Mouse (Mus musculus) gastrocnemius, adult 18-20 months (tissue): ENCODE results near the gene Cpm. TPM values are rescaled to one million over a fixed set of nuclear protein-coding genes. Genes with fewer than 3 reads are reported as not detected.

Source experiments
- DNase-seq: peaks from one replicate; pipeline ENCODE4 v3.0.0; 2021; ENCODE audit warnings: low spot score
- total RNA-seq, 2 experiments: library from RNA; stranded (reverse); gene quantifications; 2 replicates each; pipeline ENCODE4 v1.2.3; 2021

The Cpm gene
- total RNA-seq, 2 experiments from 2014 or later, result 2.5 to 2.9 TPM

DNA sequence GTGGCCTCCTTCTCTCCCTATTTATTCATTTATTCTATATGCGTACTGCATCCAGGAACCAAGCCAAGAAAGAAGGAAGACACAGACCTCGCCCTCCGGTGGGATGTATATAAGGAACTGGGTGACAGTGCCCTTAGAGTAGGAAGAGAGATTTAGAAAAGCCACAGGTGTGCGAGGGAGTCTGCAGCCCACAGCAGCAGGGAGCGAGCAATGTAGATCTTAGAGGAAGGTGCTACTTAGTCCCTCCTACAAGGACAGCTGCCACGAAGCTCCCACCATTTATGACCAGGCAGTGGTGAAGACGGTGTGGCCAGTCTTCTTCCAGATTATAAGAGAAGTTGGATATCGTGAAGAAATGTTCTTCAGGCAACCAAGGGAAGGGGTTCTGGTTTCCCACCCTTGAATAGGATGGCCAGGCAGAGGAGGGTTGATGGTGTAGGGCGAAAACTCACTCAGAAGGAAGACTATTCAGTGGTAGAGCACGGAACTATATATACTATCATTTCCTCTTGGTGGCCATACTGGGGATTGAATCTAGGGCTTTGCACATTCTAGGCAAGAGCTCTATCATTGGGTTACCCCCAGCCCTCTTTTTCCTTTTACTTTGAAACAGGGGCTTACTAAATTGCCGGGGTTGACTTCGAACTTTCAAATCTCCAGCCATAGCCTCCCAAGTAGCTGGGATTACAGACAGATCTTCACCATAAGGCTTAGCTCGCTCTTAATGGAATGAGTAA, 42.8 kb downstream of the Cpm start:
- DNase-seq, result no peak

DNA sequence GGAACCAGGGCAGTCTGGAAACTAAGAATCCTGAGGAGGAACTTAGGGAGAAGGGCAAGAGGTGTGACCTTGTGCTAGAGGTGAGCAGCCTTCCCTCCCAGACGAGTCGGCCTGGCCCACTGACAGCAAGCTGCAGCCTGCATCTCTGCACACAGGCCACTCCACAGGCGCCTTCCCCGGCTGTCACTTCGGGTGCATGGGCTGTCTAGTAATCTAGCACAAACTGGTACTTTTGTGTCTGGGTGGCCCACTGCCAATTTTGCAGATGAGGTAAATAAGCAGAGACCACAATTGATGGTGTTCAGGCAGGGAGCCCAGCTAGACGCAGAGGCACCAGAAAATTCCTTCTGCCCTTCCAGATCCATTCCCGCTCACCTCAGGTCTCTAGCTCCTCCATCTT, 43.4 kb downstream of the Cpm start:
- DNase-seq, result no peak

- DNase-seq, result no peak
These were observed 44.6 kb downstream of the Cpm start for GRCm38 (mm10) chr10:117673913-117674312.

GRCm38 (mm10) chr10:117674359-117675019, 45.2 kb downstream of the Cpm start:
- no peak for DNase-seq

- DNase-seq, result peak; percentile 34
These were observed 46.1 kb downstream of the Cpm start for GRCm38 (mm10) chr10:117675096-117676035.

DNA sequence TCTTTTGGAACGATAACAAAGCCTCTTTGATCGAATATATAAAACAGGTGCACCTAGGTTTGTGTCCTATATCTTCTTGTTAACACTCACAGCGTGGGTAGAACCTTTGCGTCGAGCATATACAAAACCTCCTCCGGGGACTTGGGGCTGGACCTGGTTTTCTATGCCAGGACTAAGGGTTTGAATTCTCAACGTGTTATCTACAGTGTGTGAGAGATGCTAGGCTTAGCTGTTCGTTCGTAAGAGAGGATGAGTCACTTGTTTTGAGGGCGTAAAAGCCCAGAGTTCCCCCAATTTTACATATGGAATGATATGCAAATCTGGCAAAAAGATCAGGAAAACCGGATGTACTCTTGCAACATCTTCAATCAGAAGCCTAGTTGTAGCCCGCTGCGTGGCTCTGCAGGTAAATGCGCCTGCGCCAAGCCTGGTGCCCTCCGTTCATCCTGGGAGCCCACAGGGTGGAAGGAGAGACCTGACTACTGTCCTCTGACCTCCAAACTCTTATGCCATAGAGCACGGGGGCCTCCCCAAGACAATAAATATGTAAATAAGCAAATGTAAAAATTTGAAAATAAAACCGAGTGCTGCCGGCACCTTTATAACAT, 46.8 kb downstream of the Cpm start:
- DNase-seq, result no peak

- peak; percentile 23 for DNase-seq
These were observed 47.5 kb downstream of the Cpm start for GRCm38 (mm10) chr10:117676644-117677313.

DNA sequence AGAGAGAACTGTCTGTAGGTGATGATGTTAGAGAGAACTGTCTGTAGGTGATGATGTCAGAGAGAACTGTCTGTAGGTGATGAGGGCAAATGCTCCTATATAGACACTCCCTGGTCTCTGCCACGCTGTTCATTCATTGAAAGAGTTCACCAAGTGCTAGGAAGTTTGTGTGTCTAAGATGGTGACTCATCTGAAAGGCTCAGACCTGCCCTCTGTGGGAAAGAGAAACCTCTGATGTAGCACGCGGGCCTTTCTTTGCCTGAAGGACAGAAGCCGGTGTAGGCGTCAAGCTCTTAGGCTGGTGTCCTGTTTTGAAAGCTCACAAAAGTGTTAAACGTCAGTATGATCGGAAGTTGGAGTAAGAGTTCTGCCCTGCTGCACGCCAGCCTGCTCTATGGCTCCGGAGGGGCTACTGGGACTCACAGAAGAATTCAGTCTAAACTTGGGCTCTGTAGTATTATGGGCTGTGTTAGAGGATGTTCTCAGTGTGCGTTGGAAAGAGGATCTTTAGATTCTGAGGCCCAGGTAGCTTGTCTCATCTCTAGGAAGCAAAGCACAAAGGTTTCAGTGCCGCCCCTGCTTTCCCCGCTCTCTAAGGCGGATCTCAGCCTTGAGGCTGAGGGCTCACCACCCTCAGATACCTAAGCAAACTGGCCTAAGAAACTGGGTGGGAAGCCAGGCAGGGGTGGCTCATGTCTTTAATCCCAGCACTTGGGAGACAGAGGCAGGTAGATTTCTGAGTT, 48.4 kb downstream of the Cpm start:
- no peak for DNase-seq

DNA sequence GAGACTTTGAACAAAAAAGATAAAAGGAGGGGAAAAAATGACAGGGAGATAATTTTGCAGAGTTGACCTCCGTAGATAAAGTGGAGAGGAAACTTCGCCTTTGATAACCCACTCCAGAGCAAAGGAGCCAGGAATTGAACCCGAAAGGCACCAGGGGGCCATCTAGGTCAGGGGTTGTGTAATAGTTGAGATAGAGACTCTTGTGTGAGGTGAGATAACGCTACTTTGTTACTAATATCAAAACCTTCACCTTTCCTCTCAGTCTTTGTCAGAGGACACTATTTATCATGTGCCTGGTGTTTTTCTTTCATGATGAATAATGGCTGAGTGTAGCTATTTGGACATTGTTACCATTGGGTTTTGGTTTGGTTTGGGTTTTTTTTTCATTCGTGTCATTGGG, 49.1 kb downstream of the Cpm start:
- DNase-seq, result no peak

DNA sequence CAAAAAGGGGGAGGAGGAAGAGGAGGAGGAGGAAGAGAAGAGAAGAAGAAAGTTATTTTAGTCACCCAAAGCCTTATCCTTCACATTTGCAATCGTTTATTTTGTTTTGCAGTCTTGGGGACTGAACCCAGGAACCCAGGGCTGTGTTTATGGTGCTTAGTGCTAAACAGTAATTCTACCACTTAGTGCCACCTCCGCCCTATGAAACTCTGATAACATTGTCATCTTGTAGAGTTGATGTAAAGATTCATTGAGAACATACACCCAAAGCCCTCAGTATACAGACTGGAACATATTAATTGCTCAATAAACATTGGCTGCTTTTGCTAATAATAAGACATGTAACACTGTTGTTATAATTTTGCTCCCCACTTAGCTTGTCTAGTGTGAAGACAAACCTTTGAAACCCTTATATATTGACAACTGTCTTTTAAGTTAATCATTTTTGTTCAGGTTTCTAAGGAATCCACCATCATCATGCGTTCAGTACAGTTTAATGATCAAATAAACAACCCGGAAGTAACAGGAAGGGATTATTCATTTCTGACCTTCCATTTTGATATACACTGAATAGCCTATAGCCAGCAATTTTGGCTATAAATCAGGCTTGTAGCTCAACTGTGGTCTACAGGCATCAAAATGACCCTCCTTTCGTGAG, 49.9 kb downstream of the Cpm start:
- DNase-seq, result no peak

GRCm38 (mm10) chr10:117679963-117680473, 50.7 kb downstream of the Cpm start:
- no peak for DNase-seq

DNA sequence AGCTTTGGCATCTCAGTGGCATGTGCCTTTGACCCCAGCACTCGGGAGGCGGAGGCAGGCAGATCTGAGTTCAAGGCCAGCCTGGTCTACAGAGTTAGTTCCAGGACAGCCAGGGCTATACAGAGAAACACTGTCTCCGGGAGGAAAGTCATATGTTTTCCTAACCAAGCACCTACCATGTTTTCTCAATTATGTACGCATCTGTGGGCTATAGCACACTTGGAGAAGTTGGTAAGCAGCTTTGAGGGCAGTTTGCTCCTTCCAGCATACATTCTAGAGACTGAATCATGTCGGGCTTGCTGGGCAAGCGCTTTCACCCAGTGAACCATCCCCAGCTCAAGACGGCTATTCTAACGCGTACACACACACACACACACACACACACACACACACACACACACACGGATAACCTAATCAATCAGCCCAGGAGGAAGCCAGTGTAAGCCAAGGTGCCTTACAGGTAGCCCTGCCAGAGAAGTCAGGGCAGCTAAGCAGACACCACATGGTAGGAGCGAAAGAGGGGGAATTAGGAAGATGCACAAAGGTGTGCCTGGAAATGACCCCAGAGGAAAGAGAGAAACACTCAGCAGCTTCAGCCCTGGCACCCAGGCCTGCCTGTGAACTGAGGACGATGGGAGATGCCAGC, 51.7 kb downstream of the Cpm start:
- no peak for DNase-seq

- no peak for DNase-seq
These were observed 52.2 kb downstream of the Cpm start for GRCm38 (mm10) chr10:117681543-117681942.

GRCm38 (mm10) chr10:117681999-117682857, 52.9 kb downstream of the Cpm start:
- peak; percentile 33 for DNase-seq

DNA sequence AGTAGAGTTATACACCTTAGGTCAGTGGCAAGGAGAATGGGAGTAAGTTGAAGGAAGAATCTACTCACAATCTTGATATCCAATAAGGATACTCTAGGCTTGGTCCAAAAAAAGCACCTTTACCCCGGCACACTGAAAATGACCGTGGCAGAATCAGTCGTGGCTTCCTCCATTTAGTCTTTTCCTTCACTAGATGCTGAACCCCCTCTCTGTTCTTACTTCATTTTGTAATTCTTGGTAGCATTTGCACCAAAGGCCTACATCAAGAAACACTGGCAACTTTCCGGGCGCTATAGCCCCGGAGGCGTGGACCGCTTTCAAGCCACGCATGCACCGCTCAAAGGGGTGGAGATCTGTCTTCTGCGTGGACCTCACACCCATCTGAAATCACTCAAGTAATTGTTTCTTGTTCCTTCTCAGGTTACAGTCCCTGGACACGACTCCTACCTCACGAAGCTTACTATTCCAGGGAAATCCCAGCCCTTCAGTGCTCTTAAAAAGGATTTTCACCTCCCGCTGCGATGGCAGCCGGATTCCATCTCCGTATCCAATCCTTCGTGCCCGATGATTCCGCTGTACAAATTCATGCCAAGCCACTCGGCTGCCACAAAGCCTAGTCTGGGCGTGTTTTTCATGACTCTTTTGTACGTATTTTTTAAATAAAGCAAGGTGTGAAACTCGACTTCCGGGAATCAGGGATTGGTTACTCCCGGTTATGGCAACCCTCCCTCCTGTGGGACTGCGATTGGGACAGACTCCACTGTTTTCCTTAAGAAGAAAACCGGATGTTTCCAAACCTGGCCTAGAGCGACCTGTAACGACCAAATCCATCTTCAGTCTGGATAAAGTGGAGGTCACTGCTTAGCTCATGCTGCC, 53.8 kb downstream of the Cpm start:
- DNase-seq, result no peak

DNA sequence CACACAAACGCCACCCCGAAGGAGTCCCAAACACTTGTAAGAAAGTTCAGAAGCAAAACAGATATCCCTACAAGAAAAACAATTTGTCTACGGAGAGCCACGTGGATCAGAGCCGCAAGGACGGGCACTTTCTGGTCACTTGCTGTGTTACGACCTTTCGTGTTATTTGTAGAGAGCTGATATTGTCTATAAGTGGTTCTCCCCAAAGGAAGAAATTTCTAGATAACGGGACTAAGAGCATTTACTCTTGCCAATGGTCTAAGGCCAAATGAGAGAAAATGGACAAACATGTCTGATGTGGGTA, 54.4 kb downstream of the Cpm start:
- no peak for DNase-seq
